Mouse (Mus musculus): ENCODE data around the gene Zw10. TPM values are rescaled to one million over a fixed set of nuclear protein-coding genes. Genes with fewer than 3 reads are reported as not detected.
A peak's percentile ranks its signal among the peaks of the same experiment; 100 is the strongest.

Gene Zw10
- polyA plus RNA-seq (2012; rRNA removed): 9.4 and 11.1 TPM in 2 replicates

- peak; percentile 49 for DNase-seq (ENCODE audit: low read depth)
Observed at GRCm38 (mm10) chr9:49055333-49056205, at the start of gene Zw10. TSS of gene Zw10 (plus strand) at chr9:49055613.

- DNase-seq (ENCODE audit: low read depth): no peak
Observed at GRCm38 (mm10) chr9:49015824-49016223, 39.6 kb upstream of the Zw10 start.

GRCm38 (mm10) chr9:49021289-49021688 lies 34.1 kb upstream of the Zw10 start:
- no peak for DNase-seq (ENCODE audit: low read depth)

- no peak for DNase-seq (ENCODE audit: low read depth)
Observed at GRCm38 (mm10) chr9:49023956-49024355, 31.5 kb upstream of the Zw10 start.

DNA sequence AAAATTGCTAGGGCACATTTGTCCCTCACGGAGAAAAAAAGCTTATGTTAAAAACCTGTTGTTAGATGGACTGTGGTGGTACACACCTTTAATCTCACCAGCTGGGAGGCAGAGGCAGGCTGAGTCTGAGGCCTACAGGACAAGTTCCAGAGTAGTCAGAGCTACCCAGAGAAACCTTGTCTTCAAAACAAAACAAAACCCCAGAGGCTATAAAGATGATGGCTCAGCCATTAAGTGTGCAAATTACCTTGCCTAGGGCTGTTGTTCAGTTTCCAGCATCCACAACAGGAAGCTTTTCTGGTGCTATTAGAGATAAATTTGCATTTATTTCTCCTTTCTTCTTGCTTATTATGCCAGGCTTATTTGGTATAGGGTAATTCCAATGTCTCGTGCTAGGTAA lies 30.9 kb upstream of the Zw10 start:
- DNase-seq (ENCODE audit: low read depth): no peak

GRCm38 (mm10) chr9:49034764-49035163 lies 20.6 kb upstream of the Zw10 start:
- no peak for DNase-seq (ENCODE audit: low read depth)

DNA sequence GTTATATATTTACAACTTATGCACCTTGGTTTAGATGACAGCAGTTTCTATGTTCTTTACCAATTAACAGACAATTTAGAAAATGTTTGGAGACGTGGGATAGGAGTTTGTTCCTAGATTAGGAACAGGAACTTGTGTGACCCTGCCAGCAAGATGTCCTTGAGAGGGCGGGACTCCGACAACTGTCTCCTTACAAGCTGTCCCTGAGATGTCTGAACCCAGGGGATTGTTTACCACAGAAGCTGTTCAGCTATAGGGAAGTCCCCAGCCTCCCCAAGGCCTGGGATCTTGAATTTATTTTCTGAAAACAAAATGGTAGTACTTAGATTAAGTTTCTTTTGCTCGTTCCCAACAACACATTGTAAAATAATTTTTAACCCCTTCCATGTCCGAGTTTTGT lies 4.5 kb upstream of the Zw10 start:
- DNase-seq (ENCODE audit: low read depth): no peak

GRCm38 (mm10) chr9:49051349-49051748 lies 4.1 kb upstream of the Zw10 start:
- DNase-seq (ENCODE audit: low read depth): no peak

GRCm38 (mm10) chr9:49054028-49054427 lies 1.4 kb upstream of the Zw10 start:
- no peak for DNase-seq (ENCODE audit: low read depth)

- no peak for DNase-seq (ENCODE audit: low read depth)
Observed at GRCm38 (mm10) chr9:49076847-49077246, 21.4 kb downstream of the Zw10 start.

- DNase-seq (ENCODE audit: low read depth): no peak
Observed at GRCm38 (mm10) chr9:49081107-49081506, 25.7 kb downstream of the Zw10 start, which contains the start of gene Tmprss5. TSS of gene Tmprss5 (plus strand) at chr9:49081260.

- no peak for DNase-seq (ENCODE audit: low read depth)
Observed at GRCm38 (mm10) chr9:49081561-49081960, 26.1 kb downstream of the Zw10 start.

DNA sequence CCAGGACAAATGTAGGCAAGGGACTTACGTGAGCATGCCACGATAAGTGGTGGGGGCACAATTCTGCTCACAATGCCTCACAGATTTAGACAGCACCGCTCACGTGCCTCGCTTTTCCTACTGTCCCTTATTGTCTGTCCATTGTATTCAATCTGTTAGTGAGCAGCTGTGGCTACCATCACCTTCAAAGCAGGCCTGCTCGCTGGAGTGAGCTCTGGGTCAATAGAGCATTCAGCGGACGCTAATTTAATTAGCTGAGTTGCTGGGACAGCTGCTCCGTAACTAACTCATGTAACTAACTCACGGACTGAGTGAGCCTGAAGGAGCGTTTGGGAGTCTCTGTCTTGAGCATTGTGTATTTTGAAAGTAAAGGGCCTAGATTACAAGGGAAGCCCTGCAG lies 31.9 kb downstream of the Zw10 start:
- no peak for DNase-seq (ENCODE audit: low read depth)

- no peak for DNase-seq (ENCODE audit: low read depth)
Observed at GRCm38 (mm10) chr9:49098871-49099270, 43.5 kb downstream of the Zw10 start.

DNA sequence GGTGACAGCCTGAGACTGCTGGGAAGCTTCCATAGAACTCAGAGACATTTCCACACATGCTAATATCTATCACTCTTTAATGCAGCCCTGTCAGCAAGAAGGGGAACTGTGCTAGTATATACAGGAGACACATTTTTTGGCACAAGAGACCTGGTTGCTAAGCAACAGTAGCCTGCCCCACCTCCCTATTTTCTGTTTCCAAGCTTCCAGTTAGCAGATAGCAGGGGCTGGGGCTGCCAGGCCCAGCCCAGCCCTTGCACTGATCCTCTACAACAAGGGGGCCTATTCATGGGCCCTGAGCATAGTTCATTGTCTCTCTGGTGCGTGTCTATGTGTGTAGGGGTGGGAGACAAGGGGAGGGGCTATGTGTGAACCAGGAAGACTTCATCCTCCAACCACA lies 46.9 kb downstream of the Zw10 start:
- no peak for DNase-seq (ENCODE audit: low read depth)

DNA sequence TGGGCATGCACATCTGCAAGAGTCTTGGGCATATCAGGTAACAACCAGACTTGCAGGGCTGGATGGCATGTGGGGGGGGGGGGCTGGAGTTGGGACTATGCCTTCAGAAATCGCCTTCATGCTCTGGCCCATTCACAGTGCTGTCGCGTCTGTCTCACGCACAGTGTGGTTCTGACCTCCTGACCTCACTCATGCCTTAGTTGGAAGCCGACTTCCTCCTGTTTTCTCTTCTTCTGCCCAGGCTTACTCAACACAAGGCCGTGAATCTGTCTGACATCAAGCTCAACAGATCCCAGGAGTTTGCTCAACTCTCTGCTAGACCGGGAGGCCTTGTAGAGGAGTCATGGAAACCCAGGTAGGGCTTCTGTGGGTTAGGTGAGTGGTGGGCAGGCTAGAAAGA lies 53.7 kb downstream of the Zw10 start:
- DNase-seq (ENCODE audit: low read depth): no peak

DNA sequence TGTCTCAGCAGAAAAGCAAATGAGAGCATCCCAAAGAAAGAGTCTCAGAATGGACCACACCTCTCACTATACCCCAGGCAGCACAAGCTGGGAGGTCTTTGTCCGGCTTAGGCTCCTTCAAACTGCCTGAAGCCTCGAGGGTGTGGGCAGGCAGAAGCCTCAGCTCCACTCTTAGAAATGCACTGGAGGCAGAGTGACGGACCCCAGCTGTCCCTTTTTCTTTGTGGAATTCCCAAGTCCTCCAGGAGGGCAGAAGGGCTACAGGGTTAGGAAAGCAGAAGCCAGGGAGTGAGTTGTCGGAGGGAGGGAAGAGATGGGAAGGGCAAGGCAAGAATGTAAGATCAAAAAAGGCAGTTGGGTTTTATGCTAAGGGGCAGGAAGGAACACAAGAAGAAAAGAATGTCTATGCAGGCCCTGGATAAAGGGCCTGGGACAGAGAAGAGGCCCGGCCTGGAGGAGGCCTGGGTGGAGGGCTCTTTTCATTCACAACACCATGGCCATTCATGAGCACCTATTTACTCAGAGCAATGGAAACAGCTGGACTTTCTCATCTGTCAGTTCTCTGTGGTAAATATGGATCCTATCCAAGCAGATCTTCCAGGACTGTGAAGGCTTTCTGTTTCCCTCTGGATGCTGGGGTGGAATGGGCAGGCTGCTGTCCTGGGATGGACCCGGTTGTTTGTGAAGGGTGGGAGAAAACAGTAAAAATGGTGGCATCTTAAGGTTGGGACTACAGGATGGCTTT lies 55.2 kb downstream of the Zw10 start:
- DNase-seq (ENCODE audit: low read depth): no peak

DNA sequence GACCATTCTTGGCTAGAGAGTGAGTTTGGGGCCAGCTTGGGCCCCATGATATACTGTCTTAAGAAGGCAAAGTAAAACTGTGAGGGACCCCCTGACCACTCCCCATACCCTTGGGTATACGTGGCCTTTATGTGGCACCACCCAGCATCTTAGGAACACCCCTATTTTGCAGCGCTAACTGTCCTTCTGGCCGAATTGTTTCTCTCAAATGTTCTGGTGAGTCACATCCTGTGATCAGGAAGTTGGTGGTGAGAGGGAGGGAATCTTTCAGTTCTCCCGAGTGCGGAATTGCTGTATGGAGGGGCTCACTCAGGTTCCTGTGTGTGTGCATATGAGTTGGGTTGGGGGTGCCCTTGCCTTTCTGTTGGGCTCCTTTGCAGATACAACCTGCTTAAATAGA lies 55.9 kb downstream of the Zw10 start:
- no peak for DNase-seq (ENCODE audit: low read depth)

GRCm38 (mm10) chr9:49118271-49118825 lies 62.9 kb downstream of the Zw10 start:
- no peak for DNase-seq (ENCODE audit: low read depth)

DNA sequence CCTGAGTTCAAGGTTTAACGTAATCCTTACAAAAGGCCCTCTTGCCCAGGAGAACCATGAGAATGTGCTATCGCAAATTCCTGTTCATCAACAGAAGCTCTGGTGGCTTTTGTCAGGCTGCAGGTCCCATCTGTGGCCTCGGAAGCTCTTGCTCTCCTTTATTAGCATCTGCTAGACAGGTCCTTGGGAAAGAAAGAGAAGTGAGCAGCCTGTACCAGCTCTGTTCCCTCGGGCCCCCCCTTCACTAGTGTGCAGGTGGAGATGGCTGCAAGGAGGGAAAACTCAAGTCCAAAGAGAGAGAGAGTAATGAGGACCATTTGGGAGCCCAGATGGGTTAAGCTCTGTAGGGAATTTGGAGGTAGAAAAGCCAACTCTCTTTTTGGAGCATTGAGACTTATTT lies 64.3 kb downstream of the Zw10 start:
- no peak for DNase-seq (ENCODE audit: low read depth)

- DNase-seq (ENCODE audit: low read depth): no peak
Observed at GRCm38 (mm10) chr9:49125706-49126105, 70.3 kb downstream of the Zw10 start.
